Mouse (Mus musculus) lung, embryonic 15.5 days (tissue): ENCODE results near the gene Lamb1. TPM values are rescaled to one million over a fixed set of nuclear protein-coding genes. Genes with fewer than 3 reads are reported as not detected.

Source experiments
- ATAC-seq: fragments of 200-750 bp; cut with Nextera tagmentation; 2 replicates; pipeline ENCODE4 v1.8.0; 2017; ENCODE audit warnings: moderate number of reproducible peaks, borderline replicate concordance; ENCODE audit not compliant: low FRiP score, low TSS enrichment; ENCODE audit errors: extremely low read depth
- H3K27ac ChIP-seq: fragments of 300-500 bp; sonication (generic); 2 replicates; pipeline ENCODE4 v1.5.1; 2015; ENCODE audit warnings: moderate library complexity, mild to moderate bottlenecking, inconsistent platforms
- H3K27me3 ChIP-seq: fragments of 300-500 bp; sonication (generic); 2 replicates; pipeline ENCODE4 v1.6.1; 2015; ENCODE audit warnings: inconsistent platforms
- H3K36me3 ChIP-seq: fragments of 300-500 bp; sonication (generic); 2 replicates; pipeline ENCODE4 v1.6.1; 2015; ENCODE audit warnings: inconsistent platforms
- H3K4me1 ChIP-seq: fragments of 300-500 bp; sonication (generic); 2 replicates; pipeline ENCODE4 v1.6.1; 2015; ENCODE audit warnings: inconsistent platforms
- H3K4me2 ChIP-seq: fragments of 300-500 bp; sonication (generic); 2 replicates; pipeline ENCODE4 v1.6.1; 2015; ENCODE audit warnings: inconsistent platforms, mild to moderate bottlenecking, moderate library complexity
- H3K4me3 ChIP-seq: fragments of 300-500 bp; sonication (generic); 2 replicates; pipeline ENCODE4 v1.5.1; 2015; ENCODE audit warnings: mild to moderate bottlenecking, inconsistent platforms
- H3K9ac ChIP-seq: fragments of 300-500 bp; sonication (generic); 2 replicates; pipeline ENCODE4 v1.6.1; 2015; ENCODE audit warnings: inconsistent platforms
- H3K9me3 ChIP-seq: fragments of 300-500 bp; sonication (generic); 2 replicates; pipeline ENCODE4 v1.6.1; 2016; ENCODE audit warnings: inconsistent platforms
- WGBS: fragments of 180-500 bp; shearing (Covaris S2); methylation state at CpG from one replicate; pipeline ENCODE4 v1.1.7; 2015; 5-methylcytosine and 5-hydroxymethylcytosine counted together
- polyA plus RNA-seq: library from polyadenylated mRNA; unstranded; fragments of >200 nt; fragmentation: Nextera tagmentation; extraction: Ambion mirVana; gene quantifications from 2 replicates; pipeline ENCODE4 v1.2.1, GENCODE M21; 2015

The Lamb1 gene
- polyA plus RNA-seq, 1 experiment from 2014 or later: 118 TPM

- H3K9ac ChIP-seq: no peak overlapping the region
Measured at GRCm38 (mm10) chr12:31293361-31294142, 28.5 kb downstream of the Lamb1 start.

GRCm38 (mm10) chr12:31294526-31294925 is 29.5 kb downstream of the Lamb1 start:
- H3K27me3 ChIP-seq: no peaks in the 10 kb centered on the region
- peak; percentile 72 for ATAC-seq
- H3K27ac ChIP-seq: peak overlapping the region; percentile 42; the same call in 1 of the 2 replicates
- H3K9me3 ChIP-seq: no peaks in the 10 kb centered on the region
- H3K36me3 ChIP-seq: peaks cover 53% of the 10 kb centered on the region
- no peak overlapping the region for H3K4me3 ChIP-seq
- no peak overlapping the region for H3K4me2 ChIP-seq
- H3K4me1 ChIP-seq: peaks cover 21% of the 10 kb centered on the region
- WGBS: 16% methylated on average over 10 of the region's 10 CpGs
- H3K9ac ChIP-seq: no peak overlapping the region

More at GRCm38 (mm10) chr12:31293361-31294142, 28.5 kb downstream of the Lamb1 start:
- H3K27me3 ChIP-seq: no peaks in the 10 kb centered on the region
- H3K4me1 ChIP-seq: peaks cover 21% of the 10 kb centered on the region
- no peak overlapping the region for H3K27ac ChIP-seq
- H3K9me3 ChIP-seq: no peaks in the 10 kb centered on the region
- ATAC-seq: no peak
- no peak overlapping the region for H3K4me3 ChIP-seq
- H3K4me2 ChIP-seq: no peak overlapping the region
- H3K36me3 ChIP-seq: peaks cover 53% of the 10 kb centered on the region
- 53% methylated on average over 15 of the region's 15 CpGs for WGBS

GRCm38 (mm10) chr12:31294996-31295395 is 30.0 kb downstream of the Lamb1 start:
- WGBS: 43% methylated on average over 11 of the region's 11 CpGs
- Histone ChIP-seq H3K4me2 (no peak overlapping the region), H3K4me1 (peaks cover 21% of the 10 kb centered on the region), H3K27me3 (no peaks in the 10 kb centered on the region), H3K9ac (no peak overlapping the region), H3K9me3 (no peaks in the 10 kb centered on the region), H3K4me3 (no peak overlapping the region), H3K36me3 (peaks cover 57% of the 10 kb centered on the region), H3K27ac (peak overlapping the region; percentile 42; the same call in 1 of the 2 replicates)
- peak; percentile 53; the same call in 1 of the 2 replicates for ATAC-seq

GRCm38 (mm10) chr12:31295505-31295904 is 30.5 kb downstream of the Lamb1 start:
- no peaks in the 10 kb centered on the region for H3K27me3 ChIP-seq
- H3K9ac ChIP-seq: no peak overlapping the region
- H3K36me3 ChIP-seq: peaks cover 57% of the 10 kb centered on the region
- H3K4me2 ChIP-seq: no peak overlapping the region
- peak overlapping the region; percentile 42; the same call in 1 of the 2 replicates for H3K27ac ChIP-seq
- no peak for ATAC-seq
- no peak overlapping the region for H3K4me3 ChIP-seq
- no peaks in the 10 kb centered on the region for H3K9me3 ChIP-seq
- peaks cover 21% of the 10 kb centered on the region for H3K4me1 ChIP-seq
- 37% methylated on average over 3 of the region's 3 CpGs for WGBS

GRCm38 (mm10) chr12:31296097-31296496 is 31.1 kb downstream of the Lamb1 start:
- peaks cover 21% of the 10 kb centered on the region for H3K4me1 ChIP-seq
- H3K27ac ChIP-seq: no peak overlapping the region
- H3K9me3 ChIP-seq: no peaks in the 10 kb centered on the region
- no peak overlapping the region for H3K4me2 ChIP-seq
- no peaks in the 10 kb centered on the region for H3K27me3 ChIP-seq
- no peak overlapping the region for H3K4me3 ChIP-seq
- no peak for ATAC-seq
- no peak overlapping the region for H3K9ac ChIP-seq
- 84% methylated on average over 4 of the region's 4 CpGs for WGBS
- peaks cover 57% of the 10 kb centered on the region for H3K36me3 ChIP-seq

- no peak overlapping the region for H3K27ac ChIP-seq
- peaks cover 71% of the 10 kb centered on the region for H3K36me3 ChIP-seq
- 89% methylated on average over 4 of the region's 4 CpGs for WGBS
- H3K9me3 ChIP-seq: no peaks in the 10 kb centered on the region
- no peak overlapping the region for H3K9ac ChIP-seq
- no peak for ATAC-seq
- H3K4me2 ChIP-seq: no peak overlapping the region
- H3K4me3 ChIP-seq: no peak overlapping the region
- peaks cover 21% of the 10 kb centered on the region for H3K4me1 ChIP-seq
- H3K27me3 ChIP-seq: no peaks in the 10 kb centered on the region
Measured at GRCm38 (mm10) chr12:31298122-31298521, 33.1 kb downstream of the Lamb1 start.

GRCm38 (mm10) chr12:31298530-31298929 is 33.5 kb downstream of the Lamb1 start:
- Histone ChIP-seq H3K9ac (no peak overlapping the region), H3K36me3 (peaks cover 75% of the 10 kb centered on the region), H3K4me2 (no peak overlapping the region), H3K27ac (no peak overlapping the region), H3K4me3 (no peak overlapping the region), H3K4me1 (peaks cover 21% of the 10 kb centered on the region), H3K27me3 (no peaks in the 10 kb centered on the region), H3K9me3 (no peaks in the 10 kb centered on the region)
- WGBS: 92% methylated on average over 8 of the region's 8 CpGs
- ATAC-seq: no peak

GRCm38 (mm10) chr12:31299126-31299525 is 34.1 kb downstream of the Lamb1 start:
- Histone ChIP-seq H3K27ac (no peak overlapping the region), H3K9me3 (no peaks in the 10 kb centered on the region), H3K9ac (no peak overlapping the region), H3K4me2 (no peak overlapping the region), H3K27me3 (no peaks in the 10 kb centered on the region), H3K4me3 (no peak overlapping the region), H3K4me1 (peaks cover 16% of the 10 kb centered on the region), H3K36me3 (peaks cover 81% of the 10 kb centered on the region)
- no peak for ATAC-seq
- 90% methylated on average over 3 of the region's 3 CpGs for WGBS

- H3K27me3 ChIP-seq: no peaks in the 10 kb centered on the region
- H3K27ac ChIP-seq: no peak overlapping the region
- H3K9ac ChIP-seq: no peak overlapping the region
- H3K36me3 ChIP-seq: peaks cover 87% of the 10 kb centered on the region
- 68% methylated on average over 14 of the region's 14 CpGs for WGBS
- H3K9me3 ChIP-seq: no peaks in the 10 kb centered on the region
- H3K4me1 ChIP-seq: peaks cover 10% of the 10 kb centered on the region
- ATAC-seq: no peak
- no peak overlapping the region for H3K4me3 ChIP-seq
- H3K4me2 ChIP-seq: no peak overlapping the region
Measured at GRCm38 (mm10) chr12:31299676-31300197, 34.7 kb downstream of the Lamb1 start.

- Histone ChIP-seq H3K4me3 (no peak overlapping the region), H3K9ac (no peak overlapping the region), H3K9me3 (no peaks in the 10 kb centered on the region), H3K36me3 (peaks cover 90% of the 10 kb centered on the region), H3K4me1 (peaks cover 5% of the 10 kb centered on the region), H3K27ac (no peak overlapping the region), H3K4me2 (no peak overlapping the region), H3K27me3 (no peaks in the 10 kb centered on the region)
- no peak for ATAC-seq
- 93% methylated on average over 9 of the region's 9 CpGs for WGBS
Measured at GRCm38 (mm10) chr12:31300276-31300675, 35.2 kb downstream of the Lamb1 start.

GRCm38 (mm10) chr12:31302266-31302665 is 37.2 kb downstream of the Lamb1 start:
- ATAC-seq: no peak
- H3K4me2 ChIP-seq: no peak overlapping the region
- H3K36me3 ChIP-seq: peaks cover 99% of the 10 kb centered on the region
- 66% methylated on average over 5 of the region's 5 CpGs for WGBS
- H3K27ac ChIP-seq: no peak overlapping the region
- H3K9me3 ChIP-seq: no peaks in the 10 kb centered on the region
- H3K4me3 ChIP-seq: no peak overlapping the region
- H3K9ac ChIP-seq: no peak overlapping the region
- H3K27me3 ChIP-seq: no peaks in the 10 kb centered on the region
- H3K4me1 ChIP-seq: peaks cover 6% of the 10 kb centered on the region; the same call in 1 of the 2 replicates

- Histone ChIP-seq H3K4me2 (no peak overlapping the region), H3K4me3 (no peak overlapping the region), H3K27ac (no peak overlapping the region), H3K9ac (no peak overlapping the region), H3K36me3 (peaks cover 98% of the 10 kb centered on the region), H3K27me3 (no peaks in the 10 kb centered on the region), H3K4me1 (peaks cover 6% of the 10 kb centered on the region; the same call in 1 of the 2 replicates), H3K9me3 (no peaks in the 10 kb centered on the region)
- 86% methylated on average over 16 of the region's 16 CpGs for WGBS
- no peak for ATAC-seq
Measured at GRCm38 (mm10) chr12:31302766-31303511, 37.9 kb downstream of the Lamb1 start.
